Mouse (Mus musculus) A20 (cell line): Measurements from ENCODE around the gene Rgs16.
A peak's percentile ranks its signal among the peaks of the same experiment; 100 is the strongest.

Source experiments
- DNase-seq: peaks from one replicate; pipeline ENCODE4 v3.0.0-alpha.2; 2011; ENCODE audit warnings: low read depth, low spot score

Gene Rgs16

GRCm38 (mm10) chr1:153720935-153721334 is 19.2 kb upstream of the Rgs16 start:
- DNase-seq, result no peak

DNA sequence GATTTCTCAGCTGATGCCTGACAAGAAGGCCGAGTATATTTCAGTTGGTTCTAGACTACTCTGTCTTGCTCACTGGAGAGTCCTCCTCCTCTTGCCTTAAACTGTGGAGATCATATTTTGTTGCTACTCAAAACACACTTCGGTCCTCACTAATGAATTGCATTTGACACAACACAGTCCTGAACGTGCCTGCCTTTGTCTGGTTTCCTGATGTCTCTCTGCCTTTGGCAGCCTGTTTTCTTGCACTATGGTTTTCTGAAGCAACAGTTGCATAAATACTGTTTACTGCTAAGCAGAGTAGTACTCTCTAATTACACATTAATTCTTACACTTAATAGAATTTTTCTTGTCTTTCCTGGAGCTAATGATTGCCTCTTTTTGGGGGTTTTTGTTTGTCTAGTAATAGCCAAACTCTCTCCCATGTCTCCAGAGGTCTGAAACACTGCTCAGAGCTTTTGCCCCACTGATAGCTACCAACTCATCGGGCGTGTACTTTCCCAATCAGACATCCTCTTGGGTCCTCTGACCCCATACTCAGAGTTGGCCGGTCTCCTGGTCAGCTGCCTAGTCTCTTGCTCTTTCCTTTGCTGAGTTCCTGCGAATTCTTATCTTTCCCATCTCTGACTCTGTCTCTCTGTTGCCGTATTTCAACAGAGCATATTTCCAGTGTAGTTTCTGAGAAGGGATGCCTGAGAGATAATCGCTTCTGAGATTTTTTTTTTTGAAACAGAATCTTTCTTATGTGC is 18.4 kb upstream of the Rgs16 start:
- no peak for DNase-seq

GRCm38 (mm10) chr1:153723426-153723825 is 16.7 kb upstream of the Rgs16 start:
- DNase-seq, result peak; percentile 66

DNA sequence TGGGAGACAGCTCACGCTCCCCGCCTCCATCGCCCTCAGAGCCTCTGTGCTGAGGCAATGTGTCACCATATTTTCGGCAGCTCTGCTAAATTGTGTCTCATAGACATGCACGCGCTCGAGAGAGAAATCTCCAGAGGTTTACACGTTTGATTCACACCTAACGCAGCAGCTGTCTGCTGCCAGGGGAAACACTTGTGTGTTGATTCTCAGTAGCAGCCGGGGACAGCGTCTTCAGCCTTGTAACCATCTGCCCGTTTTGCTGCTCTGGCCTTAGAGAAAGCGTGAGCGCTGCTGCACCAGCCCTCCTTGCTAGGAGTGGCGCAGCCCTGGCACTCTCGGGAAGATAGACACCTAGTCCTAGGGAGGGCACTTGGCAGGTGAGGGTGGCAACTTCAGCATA is 13.5 kb upstream of the Rgs16 start:
- DNase-seq, result no peak

- DNase-seq, result no peak
Measured at GRCm38 (mm10) chr1:153729806-153730205, 10.3 kb upstream of the Rgs16 start.

- no peak for DNase-seq
Measured at GRCm38 (mm10) chr1:153730671-153731070, 9.5 kb upstream of the Rgs16 start.

GRCm38 (mm10) chr1:153733181-153733580 is 7.0 kb upstream of the Rgs16 start:
- DNase-seq, result no peak

DNA sequence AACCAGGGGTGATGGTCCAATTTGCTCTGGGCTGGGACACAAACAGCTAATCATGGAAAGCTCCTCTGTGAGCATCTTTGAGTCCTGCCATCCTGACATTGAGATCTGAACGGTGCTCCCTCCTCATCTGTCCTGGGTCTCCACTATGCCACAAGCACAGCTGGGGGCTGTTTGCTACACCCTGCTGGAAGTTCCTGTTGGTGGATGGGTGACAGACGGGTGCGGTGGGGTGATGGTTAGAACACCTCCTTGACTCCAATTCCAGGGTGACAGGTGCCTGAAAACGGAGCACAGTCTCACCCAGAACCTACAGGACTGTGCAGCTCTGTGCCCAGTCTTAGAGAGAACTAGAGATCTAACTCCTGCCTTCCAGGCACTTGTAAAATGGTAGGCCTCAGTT is 5.3 kb upstream of the Rgs16 start:
- no peak for DNase-seq

DNA sequence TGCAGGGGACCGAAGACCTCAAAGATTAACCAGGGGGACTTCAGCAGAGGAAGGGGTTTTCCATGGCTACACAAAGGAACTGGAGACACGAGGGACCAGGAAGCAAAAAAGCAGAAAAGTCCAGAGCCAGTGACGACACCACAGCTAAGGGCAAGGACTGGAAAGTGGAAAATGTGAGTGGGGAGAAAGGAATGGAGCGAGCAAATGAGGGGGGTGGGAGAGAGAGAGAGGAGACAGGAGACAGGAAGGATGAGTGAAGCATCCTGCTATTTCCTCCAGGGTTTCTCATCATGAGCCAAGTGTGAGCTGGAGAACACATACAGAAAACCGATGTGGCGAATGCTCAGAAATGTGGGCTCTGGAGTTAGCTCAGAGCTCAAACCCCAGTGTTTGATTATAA is 4.1 kb upstream of the Rgs16 start:
- no peak for DNase-seq

GRCm38 (mm10) chr1:153737101-153738085 is 2.8 kb upstream of the Rgs16 start:
- no peak for DNase-seq

DNA sequence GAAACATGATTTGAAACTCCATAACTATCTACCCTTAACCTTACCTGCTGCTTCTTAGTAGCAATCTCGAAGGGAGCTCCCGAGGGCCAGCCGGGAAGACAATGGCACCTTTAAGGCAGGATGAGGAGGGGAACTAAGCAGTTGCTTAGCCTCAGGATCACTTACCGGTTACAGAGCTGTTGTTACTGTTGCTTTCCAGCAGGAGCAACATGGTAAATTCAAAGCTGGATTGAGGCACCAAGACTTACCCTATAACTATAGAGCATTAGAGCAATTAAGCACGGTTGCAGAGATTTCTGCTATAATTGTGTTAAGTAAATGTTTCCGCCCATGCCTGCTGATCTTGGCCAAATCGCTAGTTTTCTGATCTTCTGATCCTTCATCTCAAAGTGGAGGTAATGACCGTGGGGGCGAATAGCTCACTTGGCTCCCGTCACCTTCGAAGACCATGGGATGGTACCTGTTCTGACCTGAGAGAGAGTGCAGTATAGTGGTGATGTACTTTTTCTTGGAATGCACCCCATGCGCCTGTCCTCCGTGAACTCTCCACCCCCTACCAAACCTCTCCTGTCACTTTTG is 623 bp upstream of the Rgs16 start:
- DNase-seq, result no peak

GRCm38 (mm10) chr1:153740775-153741400 is 739 bp downstream of the Rgs16 start:
- DNase-seq, result no peak

DNA sequence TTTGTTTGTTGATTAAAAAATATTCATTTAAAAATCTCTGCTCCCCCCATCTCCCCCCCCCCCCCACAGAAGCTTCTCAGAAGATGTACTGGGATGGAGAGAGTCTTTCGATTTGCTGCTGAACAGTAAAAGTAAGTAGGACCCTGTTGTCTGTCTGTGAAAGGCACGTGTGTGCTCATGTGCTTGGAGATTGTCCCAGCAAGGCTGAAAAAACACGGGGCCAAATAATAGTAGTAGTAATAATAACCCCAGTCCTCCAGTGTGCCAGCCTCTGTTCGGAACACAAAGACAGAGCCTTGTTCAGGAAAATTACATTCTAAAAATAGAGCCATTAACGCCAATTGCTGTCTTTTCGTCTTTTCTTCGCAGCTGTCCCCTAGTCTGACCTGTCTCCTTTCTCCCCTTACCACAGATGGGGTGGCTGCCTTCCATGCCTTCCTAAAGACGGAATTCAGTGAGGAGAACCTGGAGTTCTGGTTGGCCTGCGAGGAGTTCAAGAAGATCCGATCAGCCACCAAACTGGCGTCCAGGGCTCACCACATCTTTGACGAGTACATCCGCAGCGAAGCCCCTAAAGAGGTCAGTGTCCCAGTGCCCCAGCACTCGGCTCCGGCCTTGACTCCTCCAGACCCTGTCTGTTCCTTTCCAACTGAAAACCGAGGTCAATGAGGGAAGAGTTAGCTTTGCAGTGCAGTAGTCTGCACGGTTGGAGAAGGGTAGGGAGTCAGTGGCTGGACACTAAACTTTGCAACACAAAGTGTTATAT is 1.6 kb downstream of the Rgs16 start:
- no peak for DNase-seq

GRCm38 (mm10) chr1:153742374-153743155 is 2.4 kb downstream of the Rgs16 start:
- DNase-seq, result peak; percentile 87

DNA sequence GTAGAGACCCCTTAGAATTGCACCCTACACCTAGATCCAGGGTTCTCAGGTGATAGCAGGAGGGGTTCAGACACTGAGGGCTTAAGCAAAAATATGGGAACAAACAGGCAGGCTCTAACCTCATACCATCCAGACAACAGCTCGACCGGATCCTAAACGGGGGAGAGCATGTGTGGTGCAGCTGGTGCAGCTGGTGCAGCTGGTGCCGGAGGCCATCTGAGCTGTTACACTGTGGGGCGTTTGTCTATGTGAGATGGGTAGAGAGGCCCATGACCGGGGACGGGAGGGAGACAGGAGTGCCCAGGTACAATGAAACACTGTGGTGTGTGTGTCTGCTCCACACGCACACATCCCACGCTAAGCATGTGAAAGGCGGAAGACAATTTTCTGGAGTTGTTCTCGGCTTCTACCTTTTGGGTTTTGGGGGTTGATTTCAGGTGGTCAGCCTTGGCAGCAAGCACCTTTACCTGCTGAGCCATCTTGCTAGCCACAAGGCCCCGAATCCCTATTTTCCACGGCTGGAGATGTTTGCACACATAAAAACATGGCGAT is 6.0 kb downstream of the Rgs16 start:
- DNase-seq, result peak; percentile 81

GRCm38 (mm10) chr1:153746728-153747127 is 6.6 kb downstream of the Rgs16 start:
- peak; percentile 82 for DNase-seq

DNA sequence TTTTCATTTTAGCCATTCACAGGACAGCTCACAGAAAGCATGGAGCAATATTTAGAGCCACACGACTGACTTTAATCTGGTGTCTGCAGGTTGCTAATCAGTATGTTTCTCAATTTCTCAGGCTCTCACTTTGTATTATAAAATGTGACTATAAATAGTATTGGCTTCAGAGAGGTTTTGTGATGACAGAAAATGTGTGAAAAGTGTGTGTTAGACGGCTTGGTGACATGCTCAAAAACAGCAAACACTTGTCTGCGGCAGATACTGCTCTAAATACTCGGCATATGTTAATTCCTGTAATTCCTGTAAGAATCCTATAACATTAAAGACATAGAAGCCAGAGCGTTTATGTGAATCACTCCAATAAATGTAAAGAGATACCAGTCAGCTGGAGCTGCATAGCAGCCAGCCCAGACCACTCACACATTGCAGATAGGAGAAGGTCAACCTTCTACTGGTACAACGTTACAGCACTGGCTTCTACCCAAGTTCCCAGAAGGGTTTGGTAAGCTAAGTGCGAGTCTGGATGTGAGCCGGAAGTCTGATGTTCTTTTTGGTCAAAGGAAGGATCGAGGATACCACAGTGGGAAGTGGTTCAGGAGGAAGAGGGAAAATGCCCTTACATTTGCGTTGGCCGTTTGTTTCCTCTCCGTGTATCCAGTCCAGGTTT is 7.8 kb downstream of the Rgs16 start:
- no peak for DNase-seq

DNA sequence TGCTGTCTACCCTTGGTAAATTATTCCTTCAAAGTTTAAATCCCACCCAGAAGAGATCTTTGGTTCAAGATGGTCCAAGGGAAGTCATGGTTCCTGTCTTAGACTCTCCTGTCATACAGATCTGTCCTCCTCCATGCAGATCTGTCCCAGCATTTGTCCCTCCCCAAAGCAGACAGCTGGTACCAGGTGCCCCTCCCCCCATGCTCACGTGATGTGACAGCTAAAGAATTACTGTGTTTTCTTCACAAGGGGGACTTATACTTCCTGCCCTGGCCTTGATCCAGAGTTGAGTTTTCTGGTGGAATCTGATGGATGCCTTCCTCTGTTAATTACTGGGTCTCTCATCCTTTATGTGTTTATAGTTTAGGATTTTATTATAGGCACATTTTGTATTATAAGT is 8.4 kb downstream of the Rgs16 start:
- DNase-seq, result no peak

DNA sequence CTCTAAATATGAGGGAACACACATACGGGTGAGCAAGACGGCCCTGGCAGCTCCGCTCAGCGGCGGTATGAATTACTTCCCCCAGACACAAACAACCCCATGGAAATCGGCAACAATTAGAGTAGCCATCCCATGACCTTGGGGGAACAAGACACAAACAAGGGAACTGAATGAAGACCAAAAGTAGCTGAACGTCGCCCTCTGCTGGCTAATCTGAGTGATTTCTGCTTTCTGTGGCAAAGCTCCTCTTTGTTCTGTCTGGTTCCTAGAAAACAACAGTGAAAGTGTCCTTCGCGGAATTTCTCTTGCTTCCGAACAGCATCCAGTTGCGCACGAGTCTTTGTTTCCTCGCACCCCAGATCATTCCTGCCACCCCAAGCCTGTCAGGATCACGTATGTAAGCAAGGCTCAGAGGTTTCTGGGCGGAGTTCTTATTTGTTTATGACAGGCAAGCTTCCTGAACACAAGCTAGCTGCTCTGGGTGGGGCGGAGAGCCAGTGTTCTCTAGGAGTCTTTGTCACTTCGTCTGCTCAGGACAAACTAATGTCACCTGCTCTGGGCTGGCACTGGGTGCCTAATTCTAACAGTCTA is 9.2 kb downstream of the Rgs16 start, which contains the start of gene Rnasel:
Rnasel (plus strand) TSS at position 216 of the 591 bp plus-strand sequence.
- DNase-seq, result peak; percentile 82
